Mouse (Mus musculus): ENCODE results near the gene Camp. TPM values are rescaled to one million over a fixed set of nuclear protein-coding genes. Genes with fewer than 3 reads are reported as not detected.
"Not testable (repeated sequence)": the region's sequence is repeated elsewhere in the genome, so short reads cannot be mapped to it uniquely, and the experiment has no call there.

Gene Camp
- total and polyA plus RNA-seq, 3 experiments: 0.12 TPM; not detected in 2

GRCm38 (mm10) chr9:109807898-109808297 is 41.5 kb downstream of the Camp start:
- no peak for TF ChIP-seq GATA1 (IDR thresholded peaks at IDR 0.05; ENCODE audit: borderline replicate concordance, low read length)
- TF ChIP-seq TAL1 (conservative IDR thresholded peaks at IDR 0.05; ENCODE audit: low read depth, low read length): no peak
- no peak for TF ChIP-seq GATA2 (IDR thresholded peaks at IDR 0.05; ENCODE audit: borderline replicate concordance, low read depth, low read length)
- TF ChIP-seq CTCF (IDR thresholded peaks at IDR 0.05; ENCODE audit: low read depth, low read length): no peak
- no peak for TF ChIP-seq POLR2AphosphoS5 (IDR thresholded peaks at IDR 0.05; ENCODE audit: insufficient replicate concordance, low read depth, low read length)
- Histone ChIP-seq H3K4me1 (ENCODE audit: insufficient read depth, low read depth, low read length) (peaks cover 7% of the 10 kb centered on the region; the same call in 1 of the 2 replicates), H3K4me3 (ENCODE audit: low read depth, low read length) (no peak overlapping the region), H3K36me3 (replicated peaks) (no peaks in the 10 kb centered on the region), H3K27me3 (ENCODE audit: insufficient read depth, low read length) (0 out of 2 replicates have a peak, but pooled peaks cover 2% of the 10 kb centered on the region), H3K9me3 (replicated peaks) (peaks cover 2% of the 10 kb centered on the region)
- ATAC-seq (ENCODE audit: extremely low read depth, insufficient number of reproducible peaks, low FRiP score, poor library complexity, severe bottlenecking) (no peak), DNase-seq (ENCODE audit: low spot score) (no peak)

- no peak for ATAC-seq (ENCODE audit: extremely low read depth, insufficient number of reproducible peaks, low FRiP score, poor library complexity, severe bottlenecking)
- H3K36me3 ChIP-seq (replicated peaks): no peaks in the 10 kb centered on the region
- no peak for DNase-seq (ENCODE audit: low spot score)
- peaks cover 7% of the 10 kb centered on the region; the same call in 1 of the 2 replicates for H3K4me1 ChIP-seq (ENCODE audit: insufficient read depth, low read depth, low read length)
- H3K27me3 ChIP-seq (ENCODE audit: insufficient read depth, low read length): no peaks in the 10 kb centered on the region
- peaks cover 2% of the 10 kb centered on the region for H3K9me3 ChIP-seq (replicated peaks)
- TF ChIP-seq GATA2 (IDR thresholded peaks at IDR 0.05; ENCODE audit: borderline replicate concordance, low read depth, low read length) (no peak), CTCF (IDR thresholded peaks at IDR 0.05; ENCODE audit: low read depth, low read length) (no peak), TAL1 (conservative IDR thresholded peaks at IDR 0.05; ENCODE audit: low read depth, low read length) (no peak), GATA1 (IDR thresholded peaks at IDR 0.05; ENCODE audit: borderline replicate concordance, low read length) (no peak), POLR2AphosphoS5 (IDR thresholded peaks at IDR 0.05; ENCODE audit: insufficient replicate concordance, low read depth, low read length) (no peak)
- H3K4me3 ChIP-seq (ENCODE audit: low read depth, low read length): no peak overlapping the region
Observed at GRCm38 (mm10) chr9:109806695-109807293, 42.6 kb downstream of the Camp start.

DNA sequence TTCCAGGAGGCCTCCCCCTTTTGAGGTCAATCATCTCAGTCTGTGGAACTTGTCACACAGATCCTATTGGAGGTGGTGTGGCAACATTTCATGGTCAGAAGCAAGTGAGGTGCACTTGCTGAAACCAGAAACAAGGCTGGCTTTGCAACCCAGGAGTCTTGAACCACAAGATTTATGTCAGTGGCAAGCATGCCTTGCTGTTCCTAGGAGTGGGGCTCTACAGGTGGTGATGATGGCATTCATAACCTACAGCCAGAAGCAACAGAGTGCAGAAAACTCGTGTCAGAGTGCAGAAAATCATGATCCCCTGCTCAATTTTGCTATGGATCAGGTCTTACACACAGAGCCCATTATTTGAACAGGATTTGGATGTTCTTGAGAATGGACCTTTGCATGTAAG is 43.2 kb downstream of the Camp start:
- TF ChIP-seq CTCF (IDR thresholded peaks at IDR 0.05; ENCODE audit: low read depth, low read length) (no peak), POLR2AphosphoS5 (IDR thresholded peaks at IDR 0.05; ENCODE audit: insufficient replicate concordance, low read depth, low read length) (no peak), TAL1 (conservative IDR thresholded peaks at IDR 0.05; ENCODE audit: low read depth, low read length) (no peak), GATA1 (IDR thresholded peaks at IDR 0.05; ENCODE audit: borderline replicate concordance, low read length) (no peak), GATA2 (IDR thresholded peaks at IDR 0.05; ENCODE audit: borderline replicate concordance, low read depth, low read length) (no peak)
- DNase-seq (ENCODE audit: low spot score) (no peak), ATAC-seq (ENCODE audit: extremely low read depth, insufficient number of reproducible peaks, low FRiP score, poor library complexity, severe bottlenecking) (no peak)
- H3K27me3 ChIP-seq (ENCODE audit: insufficient read depth, low read length): no peaks in the 10 kb centered on the region
- no peaks in the 10 kb centered on the region for H3K36me3 ChIP-seq (replicated peaks)
- H3K4me3 ChIP-seq (ENCODE audit: low read depth, low read length): no peak overlapping the region
- H3K9me3 ChIP-seq (replicated peaks): peaks cover 2% of the 10 kb centered on the region
- H3K4me1 ChIP-seq (ENCODE audit: insufficient read depth, low read depth, low read length): peaks cover 7% of the 10 kb centered on the region; the same call in 1 of the 2 replicates

- H3K4me1 ChIP-seq (ENCODE audit: insufficient read depth, low read depth, low read length); H3K27me3 ChIP-seq (ENCODE audit: insufficient read depth, low read length); H3K4me3 ChIP-seq (ENCODE audit: low read depth, low read length); DNase-seq (ENCODE audit: low spot score); H3K36me3 ChIP-seq (replicated peaks); ATAC-seq (ENCODE audit: extremely low read depth, insufficient number of reproducible peaks, low FRiP score, poor library complexity, severe bottlenecking); H3K9me3 ChIP-seq (replicated peaks): not testable (repeated sequence)
Observed at GRCm38 (mm10) chr9:109805596-109805995, 43.8 kb downstream of the Camp start.

- H3K4me3 ChIP-seq (ENCODE audit: low read depth, low read length): no peak overlapping the region
- no peak for ATAC-seq (ENCODE audit: extremely low read depth, insufficient number of reproducible peaks, low FRiP score, poor library complexity, severe bottlenecking)
- no peaks in the 10 kb centered on the region for H3K4me1 ChIP-seq (ENCODE audit: insufficient read depth, low read depth, low read length)
- no peak for TF ChIP-seq POLR2AphosphoS5 (IDR thresholded peaks at IDR 0.05; ENCODE audit: insufficient replicate concordance, low read depth, low read length)
- TF ChIP-seq GATA2 (IDR thresholded peaks at IDR 0.05; ENCODE audit: borderline replicate concordance, low read depth, low read length): no peak
- TF ChIP-seq CTCF (IDR thresholded peaks at IDR 0.05; ENCODE audit: low read depth, low read length): peak; percentile 28; the same call in 1 of the 2 replicates
- TF ChIP-seq GATA1 (IDR thresholded peaks at IDR 0.05; ENCODE audit: borderline replicate concordance, low read length): no peak
- H3K27me3 ChIP-seq (ENCODE audit: insufficient read depth, low read length): no peaks in the 10 kb centered on the region
- no peaks in the 10 kb centered on the region for H3K9me3 ChIP-seq (replicated peaks)
- no peaks in the 10 kb centered on the region for H3K36me3 ChIP-seq (replicated peaks)
- peak; percentile 15 for DNase-seq (ENCODE audit: low spot score)
Observed at GRCm38 (mm10) chr9:109798051-109798450, 51.4 kb downstream of the Camp start.

Other genes starting within 250 kb of the Camp start
- gene Fbxw24, start 223.6 kb downstream of the Camp start, total RNA-seq (2014; fragmentation: Nextera tagmentation): not detected in 2 replicates
- not detected in 2 replicates for gene Fbxw24, start 223.6 kb downstream of the Camp start, total RNA-seq (2017)
- gene Fbxw24, start 223.6 kb downstream of the Camp start, polyA plus RNA-seq (2012): not detected in 2 replicates
- gene Fbxw25, start 185.0 kb downstream of the Camp start, total RNA-seq (2014; fragmentation: Nextera tagmentation): not detected in 2 replicates
- gene Fbxw25, start 185.0 kb downstream of the Camp start, total RNA-seq (2017): not detected in 2 replicates
- not detected in 2 replicates for gene Fbxw25, start 185.0 kb downstream of the Camp start, polyA plus RNA-seq (2012)
- not detected in 2 replicates for gene Fbxw18, start 146.9 kb downstream of the Camp start, total RNA-seq (2014; fragmentation: Nextera tagmentation)
- 0.06 TPM in 1 of 2 replicates, not detected in the other for gene Fbxw18, start 146.9 kb downstream of the Camp start, total RNA-seq (2017)
- gene Fbxw18, start 146.9 kb downstream of the Camp start, polyA plus RNA-seq (2012): not detected in 2 replicates
- gene Fbxw26, start 103.5 kb downstream of the Camp start, total RNA-seq (2014; fragmentation: Nextera tagmentation): not detected in 2 replicates
- 0.11 TPM in 1 of 2 replicates, not detected in the other for gene Fbxw26, start 103.5 kb downstream of the Camp start, total RNA-seq (2017)
- not detected in 2 replicates for gene Fbxw26, start 103.5 kb downstream of the Camp start, polyA plus RNA-seq (2012)
- not detected in 2 replicates for gene Fbxw27, start 58.9 kb downstream of the Camp start, total RNA-seq (2014; fragmentation: Nextera tagmentation)
- 0.33 and 0.41 TPM in 2 replicates for gene Fbxw27, start 58.9 kb downstream of the Camp start, total RNA-seq (2017)
- gene Fbxw27, start 58.9 kb downstream of the Camp start, polyA plus RNA-seq (2012): not detected in 2 replicates
- not detected in 2 replicates for gene Spink8, start 37.3 kb downstream of the Camp start, total RNA-seq (2014; fragmentation: Nextera tagmentation)
- gene Spink8, start 37.3 kb downstream of the Camp start, total RNA-seq (2017): 15.7 and 16.0 TPM in 2 replicates
- not detected in 2 replicates for gene Spink8, start 37.3 kb downstream of the Camp start, polyA plus RNA-seq (2012)
- 45.6 and 63.6 TPM in 2 replicates for gene Nme6, start 16.9 kb downstream of the Camp start, total RNA-seq (2014; fragmentation: Nextera tagmentation)
- gene Nme6, start 16.9 kb downstream of the Camp start, total RNA-seq (2017): 33.4 and 44.1 TPM in 2 replicates
- 7.6 and 13.6 TPM in 2 replicates for gene Nme6, start 16.9 kb downstream of the Camp start, polyA plus RNA-seq (2012)
- gene Cdc25a, start 26.0 kb upstream of the Camp start, total RNA-seq (2014; fragmentation: Nextera tagmentation): 37.1 and 38.5 TPM in 2 replicates
- 44.0 and 46.4 TPM in 2 replicates for gene Cdc25a, start 26.0 kb upstream of the Camp start, total RNA-seq (2017)
- gene Cdc25a, start 26.0 kb upstream of the Camp start, polyA plus RNA-seq (2012): 102 and 128 TPM in 2 replicates
- gene Map4, start 81.8 kb upstream of the Camp start, total RNA-seq (2014; fragmentation: Nextera tagmentation): 46.8 and 47.5 TPM in 2 replicates
- gene Map4, start 81.8 kb upstream of the Camp start, total RNA-seq (2017): 27.2 and 28.3 TPM in 2 replicates
- gene Map4, start 81.8 kb upstream of the Camp start, polyA plus RNA-seq (2012): 64.3 and 69.3 TPM in 2 replicates